Mouse (Mus musculus) stomach, postnatal 0 days (tissue): Measurements from ENCODE around the gene Necab3.

ENCODE experiments used
- CTCF ChIP-seq: IDR thresholded peaks from 2 replicates; pipeline ENCODE4 v1.5.1; 2016; ENCODE audit warnings: antibody characterized with exemption, low read depth, mild to moderate bottlenecking, moderate library complexity
- EP300 ChIP-seq: optimal IDR thresholded peaks from 2 replicates; pipeline ENCODE3; 2016; ENCODE audit warnings: antibody characterized with exemption

DNA sequence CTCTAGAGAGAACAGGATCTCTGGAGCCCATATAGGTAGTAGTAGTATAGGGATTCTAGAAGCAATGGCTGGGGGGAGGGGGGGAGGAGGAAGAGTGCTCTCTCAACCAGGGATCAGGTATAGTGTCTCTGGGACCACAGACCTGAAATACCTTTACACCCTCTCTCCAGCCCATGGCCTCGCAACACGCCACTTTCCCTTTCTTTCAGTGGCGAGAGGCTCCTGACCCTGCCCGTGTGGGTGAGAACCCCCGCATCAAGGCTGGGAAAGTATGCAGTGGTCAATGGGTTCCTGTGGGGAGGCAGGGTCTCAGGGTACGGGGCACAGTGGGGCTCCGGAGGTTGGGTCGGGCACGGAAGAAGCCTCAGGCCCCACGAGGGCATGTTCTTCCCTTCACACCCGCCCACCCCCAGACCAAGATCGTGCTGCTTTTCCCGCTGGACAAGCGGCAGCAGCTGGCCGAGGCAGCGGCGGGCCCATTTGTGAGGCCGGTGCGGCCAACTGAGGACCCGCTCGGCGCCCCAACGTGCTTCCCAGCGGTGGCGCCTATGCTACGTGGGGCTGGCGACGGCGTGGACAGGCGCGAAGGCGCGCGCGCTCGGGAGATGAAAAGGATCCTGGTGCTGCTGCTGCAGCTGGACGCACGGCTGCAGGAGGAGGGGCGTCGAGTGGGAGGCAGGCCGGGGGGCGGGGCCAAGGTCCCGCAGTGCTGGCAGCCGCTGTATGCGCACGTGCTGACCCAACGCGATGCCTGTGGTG, 9.4 kb downstream of the Necab3 start:
- TF ChIP-seq EP300 (no peak), CTCF (no peak)
